Mouse (Mus musculus) retina, postnatal 1 day (tissue): Measurements from ENCODE around the gene Gpr162.
"Not testable (repeated sequence)": the region's sequence is repeated elsewhere in the genome, so short reads cannot be mapped to it uniquely, and the experiment has no call there.

ENCODE experiments used
- DNase-seq: peaks from one replicate; pipeline ENCODE4 v3.0.0-alpha.2; 2012

Gpr162 gene

DNA sequence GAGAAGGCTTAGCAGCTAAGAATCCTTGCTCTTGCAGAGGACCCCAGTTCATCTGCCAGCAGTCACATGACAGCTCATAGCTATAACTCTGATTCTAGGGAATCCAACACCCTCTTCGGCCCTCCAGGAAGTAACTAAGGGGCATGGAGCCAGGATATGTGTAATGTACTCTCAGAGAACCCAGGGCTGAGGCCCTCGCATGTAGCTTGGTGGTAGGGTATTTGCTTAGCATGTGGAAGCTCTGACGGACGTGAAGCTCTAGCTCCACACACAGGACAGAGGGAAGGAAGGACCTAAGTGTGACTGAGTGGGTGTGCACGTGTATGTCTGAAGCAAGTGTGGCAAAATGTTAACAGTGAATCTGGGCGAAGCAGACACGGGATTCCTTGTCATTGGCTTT lies 27.4 kb downstream of the Gpr162 start:
- DNase-seq = no peak

DNA sequence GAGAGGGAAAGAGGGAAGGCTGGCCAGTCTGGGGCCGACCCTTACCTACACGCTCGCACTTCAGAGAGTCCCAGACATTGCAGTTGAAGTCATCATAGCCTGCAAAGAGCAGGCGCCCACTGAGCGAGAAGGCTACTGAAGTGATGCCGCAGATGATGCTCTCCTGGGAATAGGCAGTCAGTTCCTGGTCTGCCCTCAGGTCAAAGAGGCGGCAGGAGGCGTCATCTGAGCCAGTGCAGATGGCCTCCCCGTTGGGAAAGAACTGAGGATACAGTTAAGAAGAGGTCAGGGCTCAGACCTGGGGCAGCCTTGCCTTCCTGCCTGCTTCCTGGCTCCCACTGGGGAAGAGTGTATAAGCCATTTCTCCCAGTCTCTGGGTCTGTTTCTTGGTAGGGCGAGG lies 28.3 kb downstream of the Gpr162 start:
- DNase-seq = no peak

DNA sequence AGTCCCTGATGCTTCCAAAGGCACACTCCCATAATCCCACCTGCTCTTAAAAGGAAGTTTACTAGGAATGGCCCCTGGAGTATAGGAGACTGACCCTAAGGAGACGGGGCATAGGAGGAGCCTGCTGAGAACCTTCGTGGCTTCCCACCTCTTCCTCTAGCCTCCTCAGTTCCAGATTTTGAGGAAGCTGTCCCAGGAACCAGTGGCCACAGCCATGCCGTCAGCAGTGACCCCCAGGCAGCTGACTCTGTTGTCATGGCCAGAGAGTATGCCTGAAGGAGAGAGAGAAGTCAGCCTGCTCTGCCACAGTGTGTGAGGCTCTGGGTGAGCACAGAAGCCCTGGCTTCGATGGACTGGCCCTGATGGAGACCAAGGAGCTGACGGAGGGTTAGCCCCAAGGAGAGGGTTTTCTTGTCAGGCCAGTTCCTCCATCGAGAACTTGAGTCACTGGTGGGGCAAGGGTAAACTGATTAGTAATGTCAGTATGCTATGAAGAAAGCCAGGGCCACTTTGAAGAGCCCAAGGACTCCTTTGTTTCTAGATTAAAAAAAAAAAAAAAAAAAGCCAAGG lies 29.2 kb downstream of the Gpr162 start:
- DNase-seq = no peak

DNA sequence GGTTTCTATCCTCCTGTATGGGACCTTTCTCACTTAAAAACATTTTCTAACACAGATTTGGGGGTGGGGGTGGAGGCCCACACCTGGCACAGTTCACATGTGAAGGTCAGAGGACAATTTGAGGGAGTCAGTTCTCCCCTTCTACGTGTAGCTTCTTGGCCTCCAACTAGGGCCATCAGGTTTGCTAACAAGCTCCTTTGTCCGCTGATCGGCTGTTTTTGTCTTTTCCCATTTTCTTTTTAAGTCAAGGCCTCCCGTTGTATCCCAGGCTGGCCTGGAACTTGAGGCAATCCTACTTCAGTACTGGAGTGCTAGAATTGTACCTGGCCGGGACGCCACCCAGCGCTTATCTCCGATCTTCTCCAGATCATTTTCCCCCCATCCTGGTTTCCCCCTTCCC lies 32.1 kb downstream of the Gpr162 start:
- DNase-seq = no peak

DNA sequence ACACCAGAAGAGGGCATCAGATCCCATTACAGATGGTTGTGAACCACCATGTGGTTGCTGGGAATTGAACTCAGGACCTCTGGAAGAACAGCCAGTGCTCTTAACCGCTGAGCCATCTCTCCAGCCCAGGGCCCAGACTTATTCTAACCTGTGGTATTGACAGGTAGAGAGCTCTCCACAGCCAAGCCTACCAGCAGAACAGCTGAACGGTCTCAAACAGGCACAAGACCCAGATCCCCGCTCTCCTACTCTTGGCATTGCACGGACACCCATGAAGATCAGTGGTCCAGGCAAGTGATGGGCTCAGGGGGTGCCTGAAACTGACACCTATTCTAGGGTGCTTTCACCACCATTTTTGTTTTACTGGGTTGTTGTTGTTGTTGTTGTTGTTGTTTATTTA lies 32.6 kb downstream of the Gpr162 start:
- not testable (repeated sequence) for DNase-seq

DNA sequence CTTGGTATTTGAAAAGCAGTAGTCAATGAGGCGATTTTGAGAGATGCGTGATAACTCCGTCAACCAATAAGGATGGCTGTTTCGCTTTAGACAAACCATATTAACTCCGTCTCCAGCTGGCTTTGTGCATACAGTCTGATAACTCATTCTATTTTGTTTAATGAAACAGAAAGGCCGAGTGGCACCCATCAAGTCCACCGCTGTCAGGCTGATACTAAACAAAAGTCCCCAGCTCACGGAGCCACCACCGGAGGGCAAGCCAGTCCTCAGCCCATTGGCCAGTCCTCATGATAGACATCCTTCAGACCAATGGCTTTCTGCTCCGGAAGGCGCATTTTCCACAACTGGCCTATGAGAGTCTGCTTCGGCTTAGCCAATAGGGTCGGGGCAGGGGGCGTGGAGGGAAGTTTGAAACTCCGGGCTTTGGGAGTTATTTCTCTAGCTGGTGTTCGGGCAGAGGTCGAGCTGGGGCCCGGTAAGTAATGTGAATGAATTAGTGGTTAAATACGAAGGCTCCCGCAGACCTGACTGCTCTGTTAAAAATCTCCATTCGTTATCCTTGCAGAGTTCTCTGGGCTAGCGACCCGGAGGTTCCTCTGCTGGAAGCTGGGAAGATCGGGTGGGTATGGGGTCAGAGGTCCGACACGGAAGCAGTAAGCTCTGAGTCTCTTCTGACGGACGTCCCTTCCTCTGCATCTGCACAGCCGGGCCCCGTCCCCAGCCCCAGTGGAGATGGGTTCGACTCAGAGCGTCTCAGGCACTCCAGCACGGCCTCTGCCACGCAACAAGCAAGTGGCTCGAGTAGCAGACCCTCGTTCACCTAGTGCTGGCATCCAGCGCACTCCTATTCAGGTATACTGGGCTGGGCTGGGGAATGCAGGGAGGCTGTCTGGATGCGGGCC lies 33.7 kb downstream of the Gpr162 start:
- peak; percentile 99 for DNase-seq

DNA sequence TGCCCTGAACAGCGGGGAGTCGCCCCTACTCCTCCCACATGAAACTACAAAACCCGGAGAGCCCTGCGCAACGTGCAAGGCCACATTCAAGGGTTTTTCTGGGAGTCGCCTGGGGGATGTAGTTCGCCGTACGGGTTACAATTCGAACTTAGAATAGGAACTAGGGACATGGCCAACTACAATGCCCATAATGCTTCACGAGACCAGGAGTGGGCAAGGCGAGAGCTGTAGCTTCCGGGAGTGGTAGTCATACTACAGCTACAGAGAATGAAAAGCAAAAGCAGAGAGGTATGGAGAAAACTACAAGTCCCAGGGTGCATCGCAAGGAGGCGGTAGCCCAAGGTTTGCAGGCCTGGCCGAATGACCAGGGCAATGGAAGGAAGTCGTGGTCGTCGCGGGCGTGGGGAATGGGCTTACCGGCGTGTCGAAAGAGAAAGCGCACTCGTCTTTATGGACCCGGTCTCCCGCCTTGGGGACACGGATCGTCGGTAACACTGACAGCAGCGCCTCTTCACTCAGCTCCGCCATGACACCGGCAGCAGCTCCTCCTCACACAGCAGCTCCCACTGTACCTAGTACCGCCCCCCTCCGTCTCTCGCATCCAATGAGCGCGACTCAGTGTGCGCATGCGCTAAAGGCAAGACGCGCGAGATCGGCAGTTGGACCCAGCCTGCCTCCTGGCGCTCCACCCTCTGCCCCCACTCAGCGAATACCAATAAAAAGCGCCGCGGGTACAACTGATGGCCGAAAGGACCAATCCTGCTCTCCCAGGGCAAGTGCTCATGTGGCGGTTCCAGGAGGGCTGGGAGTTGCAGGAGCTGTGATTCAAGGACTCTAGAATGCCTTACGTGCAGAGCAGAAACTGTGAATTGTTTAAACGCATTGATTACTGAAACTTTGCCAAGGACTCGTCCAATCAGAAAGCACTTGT lies 34.6 kb downstream of the Gpr162 start, which contains the start of the genes Usp5 and Cdca3:
Gene Usp5, minus strand, starts transcription at position 617 of the 931 bp plus-strand sequence.
Gene Cdca3, plus strand, starts transcription at position 680 of the 931 bp plus-strand sequence.
- DNase-seq = peak; percentile 100

DNA sequence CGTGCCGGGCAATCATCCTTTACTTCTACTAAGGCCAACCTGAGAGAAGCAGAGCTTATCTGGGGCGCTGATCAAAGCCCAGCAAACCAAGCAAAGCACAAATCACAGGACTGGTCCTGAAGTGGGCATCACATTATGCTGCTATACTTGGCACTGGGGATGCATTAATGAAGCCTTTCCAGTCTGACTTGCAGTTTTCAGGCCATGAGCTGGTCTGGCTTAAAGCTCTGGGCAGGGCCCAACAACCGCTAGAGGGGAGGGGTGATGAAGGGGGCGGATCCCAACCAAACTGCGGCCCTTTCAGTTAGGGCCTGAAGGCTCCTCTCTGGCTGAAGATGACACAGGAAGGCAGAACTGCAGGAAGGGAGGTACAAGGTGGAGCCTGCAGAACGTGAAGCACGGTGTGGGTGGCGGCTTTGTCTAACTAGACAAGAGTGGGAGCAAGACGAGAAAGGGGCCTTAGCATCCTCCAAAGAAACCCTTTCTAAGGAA lies 35.6 kb downstream of the Gpr162 start:
- peak; percentile 41 for DNase-seq

DNA sequence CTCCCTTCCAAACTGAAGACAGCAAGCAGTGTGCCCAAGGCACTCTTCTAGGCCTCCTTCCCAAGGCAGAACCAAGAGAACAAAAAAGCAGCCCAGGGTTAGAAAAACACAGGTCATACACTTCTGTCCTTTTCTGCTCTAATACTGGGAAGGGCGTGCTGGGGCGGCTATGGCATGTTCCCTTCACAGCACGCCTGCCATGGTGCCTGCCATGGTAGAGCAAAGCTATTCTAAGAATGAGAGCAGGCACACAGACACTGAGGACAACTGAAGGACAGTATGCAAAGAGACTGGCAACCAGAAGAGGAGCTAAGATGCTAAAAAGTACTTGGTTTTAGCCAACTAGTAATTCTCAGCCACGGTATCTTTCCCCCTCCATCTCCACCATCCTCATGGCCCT lies 41.7 kb downstream of the Gpr162 start:
- no peak for DNase-seq

DNA sequence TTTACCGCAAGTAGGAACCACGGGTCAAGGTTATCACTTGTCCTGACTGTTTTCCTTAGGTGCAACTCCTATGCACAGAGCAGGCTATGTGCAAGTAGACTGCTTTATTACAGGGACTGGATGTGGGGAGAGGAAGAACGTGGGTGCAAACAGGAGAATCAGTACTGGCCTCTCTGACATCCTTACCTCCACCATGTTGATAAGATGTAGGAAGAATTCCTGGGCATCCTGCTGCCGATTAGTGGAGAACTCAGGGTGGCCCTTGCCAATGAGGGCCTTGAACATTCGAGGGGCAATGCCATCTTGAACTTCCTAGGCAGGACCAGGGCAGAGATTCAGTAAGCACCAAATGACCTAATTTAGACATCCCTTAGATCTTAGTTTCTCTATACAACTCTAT lies 42.9 kb downstream of the Gpr162 start:
- DNase-seq = no peak

DNA sequence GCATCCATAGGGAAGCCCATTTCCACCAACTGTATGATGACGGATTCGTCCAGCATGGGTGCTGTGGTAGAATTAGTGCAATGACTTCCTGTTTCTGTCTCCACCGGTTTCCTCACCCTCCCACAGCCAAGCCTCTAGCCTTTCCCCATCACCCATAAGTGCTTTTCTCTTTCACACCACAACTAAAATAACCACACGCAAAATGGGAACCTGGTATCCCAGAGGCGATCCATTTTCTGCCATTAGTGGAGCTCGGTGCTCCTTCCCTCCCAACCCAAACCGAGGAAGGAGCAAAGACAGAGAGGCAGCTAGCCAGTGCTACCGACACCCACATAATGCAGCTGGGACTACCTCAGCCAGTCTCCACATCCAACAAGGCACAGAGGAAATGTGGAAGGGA lies 45.8 kb downstream of the Gpr162 start:
- no peak for DNase-seq

DNA sequence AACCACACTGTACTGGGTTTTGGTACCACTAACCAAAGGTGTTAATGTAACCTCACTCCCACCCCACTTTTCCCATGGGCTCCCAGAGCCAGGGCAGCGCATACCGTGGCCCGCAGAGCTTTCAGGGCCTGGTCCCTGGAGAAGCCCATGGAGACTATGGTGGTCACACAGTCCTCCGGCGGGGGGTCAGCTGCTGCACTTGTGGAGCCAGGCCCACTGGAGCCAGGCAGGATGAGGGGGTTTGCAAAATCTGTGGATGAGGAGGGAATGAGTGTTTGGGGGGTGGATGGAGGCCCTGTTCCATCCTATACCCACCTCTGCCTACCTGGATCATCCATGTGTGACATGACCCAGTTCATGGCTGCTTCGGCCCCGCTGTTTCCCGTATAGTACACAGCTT lies 46.2 kb downstream of the Gpr162 start:
- no peak for DNase-seq

DNA sequence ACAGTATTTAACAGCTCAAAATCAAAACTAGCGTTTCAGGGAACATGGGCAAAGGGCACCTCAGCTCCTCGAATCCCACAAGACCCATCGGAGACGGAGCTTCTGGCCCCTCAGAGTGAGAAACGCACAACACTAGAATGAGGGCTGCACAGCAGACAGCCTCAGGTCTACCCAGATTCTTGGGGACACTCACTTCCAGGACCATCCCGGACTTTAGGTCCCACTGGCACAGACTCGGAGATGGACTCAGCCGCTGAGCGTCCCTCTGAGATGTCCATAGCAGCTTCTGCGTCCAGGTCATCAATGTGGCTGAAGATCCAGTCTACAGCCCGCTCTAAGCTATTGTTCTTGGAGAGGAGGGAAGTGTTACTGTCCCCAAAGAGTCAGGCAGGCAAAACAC lies 46.7 kb downstream of the Gpr162 start:
- no peak for DNase-seq

DNA sequence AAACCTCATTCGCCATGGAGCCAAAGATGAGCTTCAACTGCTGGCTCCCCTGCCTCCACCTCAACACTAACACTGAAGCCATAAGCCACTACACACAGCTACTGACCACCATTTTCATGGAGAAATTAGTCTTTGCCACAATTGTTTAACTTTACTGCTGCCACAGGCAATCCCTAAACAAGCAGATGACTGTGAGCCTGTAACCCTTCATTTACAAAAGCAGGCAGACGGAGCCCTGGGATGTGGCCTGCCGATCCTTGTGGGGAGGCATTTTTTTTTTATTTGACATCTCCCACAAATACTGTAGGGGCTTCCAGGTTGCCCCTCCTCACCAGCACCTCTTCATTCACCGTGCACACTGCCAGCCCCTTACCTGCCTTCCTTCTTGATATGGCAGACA lies 47.2 kb downstream of the Gpr162 start:
- DNase-seq = no peak

DNA sequence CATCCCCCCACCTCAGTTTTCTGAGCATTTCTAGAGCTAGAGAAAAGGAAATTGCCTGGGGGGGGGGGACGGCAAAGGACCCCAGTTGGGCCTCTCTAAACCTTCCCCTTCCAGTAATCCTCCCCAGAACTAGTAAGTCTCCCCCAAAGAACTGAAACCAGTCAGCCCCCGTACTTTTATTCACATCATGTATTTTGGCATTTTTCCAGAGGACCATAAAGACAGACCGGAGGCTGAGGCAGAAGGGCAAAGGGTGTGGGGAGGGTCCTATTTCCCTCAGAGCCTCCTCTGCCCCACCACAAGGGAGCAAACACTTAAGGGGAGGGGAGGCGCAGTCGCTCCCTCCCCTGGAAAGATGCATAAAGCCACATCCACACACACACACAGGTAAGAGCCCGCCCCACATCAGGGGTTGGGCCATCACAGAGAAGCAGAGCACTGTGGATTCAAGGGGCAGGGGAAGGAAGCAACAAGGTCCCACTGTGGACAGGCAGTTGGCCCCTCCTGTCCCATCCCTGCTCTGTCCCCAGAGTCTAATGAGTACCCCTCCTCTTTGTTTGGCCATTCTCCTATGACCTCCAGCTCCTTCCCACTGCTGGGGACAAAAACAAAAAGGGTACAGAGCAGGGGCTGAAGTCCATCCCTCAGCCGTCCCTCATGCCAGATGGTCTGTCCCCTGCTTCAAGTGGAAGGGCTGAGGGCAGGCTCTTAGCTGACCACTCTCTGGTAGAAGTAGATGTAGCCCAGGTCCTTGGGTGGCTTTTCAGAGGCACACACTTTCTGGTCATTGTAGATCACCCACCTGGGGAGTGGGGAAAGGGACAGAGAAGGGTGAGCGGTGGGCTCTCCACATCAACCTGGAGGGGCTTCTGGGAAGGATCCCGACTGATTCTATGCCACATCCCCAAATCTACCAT lies 48.7 kb downstream of the Gpr162 start:
- DNase-seq = no peak

DNA sequence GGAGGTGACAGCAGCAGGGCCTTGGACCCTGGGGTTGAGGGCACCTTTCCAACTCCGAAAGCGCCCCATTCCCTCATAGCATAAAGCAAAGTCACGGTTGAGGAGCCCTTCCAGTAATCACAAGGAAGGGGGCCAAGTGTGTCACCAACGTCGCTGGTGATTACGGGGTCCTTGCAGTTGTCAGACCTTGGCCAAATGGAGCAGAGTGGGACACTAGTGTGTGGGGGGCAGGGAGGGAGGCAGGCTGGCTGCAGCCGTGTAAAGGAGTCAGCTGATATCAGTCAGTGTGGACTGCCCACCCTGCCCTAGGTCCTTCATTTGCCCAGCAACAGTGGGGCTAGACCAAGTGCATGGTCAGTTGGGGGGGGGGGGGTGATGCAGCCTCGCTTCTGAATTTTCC lies 49.3 kb downstream of the Gpr162 start:
- DNase-seq = no peak

DNA sequence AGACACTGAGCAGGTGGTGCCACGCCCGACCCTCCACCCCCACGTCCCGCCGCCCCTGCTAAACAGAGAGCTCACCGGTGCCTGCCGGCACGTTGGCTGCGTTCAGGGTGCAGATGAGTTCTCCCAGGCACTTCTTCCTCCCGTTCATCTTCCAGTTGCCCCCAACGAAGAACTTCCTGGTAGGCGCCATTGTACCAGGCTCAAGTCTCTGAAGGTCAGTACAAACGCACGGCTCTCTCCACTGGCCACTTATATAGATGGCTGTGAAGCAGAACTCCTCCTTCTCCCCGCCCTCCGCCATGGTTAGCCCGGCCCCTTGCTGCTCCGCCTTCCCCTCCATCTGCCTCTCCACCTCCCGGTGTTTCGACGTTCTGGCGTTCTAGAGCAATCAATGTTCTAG lies 49.9 kb downstream of the Gpr162 start, which contains the start of gene Tpi1:
Gene Tpi1, minus strand, starts transcription at position 364 of the 400 bp plus-strand sequence.
- peak; percentile 95 for DNase-seq

DNA sequence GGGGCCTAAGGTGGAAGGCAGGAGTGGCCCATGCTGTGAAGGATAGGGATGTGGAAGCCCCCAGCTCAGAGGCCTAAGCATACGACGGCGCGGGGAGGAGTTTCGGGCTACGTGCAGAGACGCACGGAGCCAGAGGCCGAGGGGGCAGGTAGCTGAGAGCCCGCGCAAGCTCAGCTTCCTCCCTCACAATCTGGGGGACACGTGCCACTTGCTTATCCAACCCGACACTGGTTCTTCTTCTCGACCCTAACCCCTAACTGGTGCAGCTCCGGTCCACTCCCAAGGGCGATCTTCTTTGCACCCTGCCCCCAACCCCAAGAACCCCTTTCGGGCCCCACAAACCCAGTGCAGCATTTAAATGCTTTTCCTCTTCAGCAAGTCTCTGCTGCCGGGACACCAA lies 50.3 kb downstream of the Gpr162 start:
- peak; percentile 69 for DNase-seq

DNA sequence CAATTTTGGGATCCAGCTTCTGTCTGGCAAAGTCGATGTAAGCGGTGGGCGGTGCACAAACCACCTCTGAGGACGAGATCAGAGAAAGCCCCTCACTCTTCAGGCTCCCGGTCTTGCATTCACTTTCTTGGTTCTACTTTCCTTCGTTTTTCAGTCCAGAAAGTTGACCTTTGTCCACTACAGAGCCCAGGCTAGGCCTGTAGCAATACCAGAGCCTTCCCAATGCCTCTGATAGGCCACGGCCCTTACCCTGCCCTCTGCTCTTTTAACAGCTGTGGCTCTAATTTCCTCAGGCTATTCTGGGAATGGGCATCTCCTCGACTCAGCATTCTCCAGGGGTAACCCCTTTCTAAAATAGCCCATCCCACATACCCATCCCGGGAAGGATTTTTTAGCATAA lies 50.9 kb downstream of the Gpr162 start:
- no peak for DNase-seq

DNA sequence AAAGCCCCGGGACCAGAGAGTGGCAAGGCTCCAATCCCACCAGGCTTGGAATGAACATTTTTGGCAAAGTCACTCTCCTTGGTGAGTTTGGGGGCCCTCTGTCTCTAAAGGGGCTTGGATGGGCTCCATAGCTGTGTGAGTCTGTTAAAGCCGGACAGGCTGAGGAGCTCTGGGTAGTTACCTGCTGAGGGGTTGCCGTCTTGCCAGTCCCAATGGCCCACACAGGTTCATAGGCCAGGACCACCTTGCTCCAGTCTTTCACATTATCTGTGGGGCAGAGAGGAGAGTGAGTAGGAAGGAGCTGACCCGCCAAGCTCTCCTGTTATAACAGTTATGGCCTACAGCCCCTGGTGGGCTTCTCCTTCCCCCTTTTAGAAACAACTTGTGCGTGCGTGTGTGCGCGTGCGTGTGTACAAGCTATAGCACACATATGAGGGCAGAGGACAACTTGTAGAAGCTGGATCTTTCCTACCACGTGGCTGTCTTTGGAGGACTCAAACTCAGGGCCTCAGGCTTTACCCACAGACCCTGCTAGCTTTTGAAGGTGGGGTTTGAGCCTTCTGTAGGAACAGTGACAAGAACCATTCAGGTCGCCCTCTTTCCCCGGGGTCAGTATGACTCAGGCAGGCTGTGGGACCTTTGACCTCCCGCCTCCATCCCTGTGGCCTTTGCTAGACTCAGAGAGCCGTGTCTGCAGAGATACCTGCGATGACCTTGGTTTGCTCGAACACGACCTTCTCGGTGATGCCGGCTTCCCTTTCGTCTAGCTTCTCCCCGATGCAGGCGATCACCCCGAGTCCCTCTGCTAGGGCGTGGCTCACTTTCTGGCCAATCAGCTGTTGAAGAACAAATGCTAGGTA lies 51.9 kb downstream of the Gpr162 start:
- DNase-seq = no peak

DNA sequence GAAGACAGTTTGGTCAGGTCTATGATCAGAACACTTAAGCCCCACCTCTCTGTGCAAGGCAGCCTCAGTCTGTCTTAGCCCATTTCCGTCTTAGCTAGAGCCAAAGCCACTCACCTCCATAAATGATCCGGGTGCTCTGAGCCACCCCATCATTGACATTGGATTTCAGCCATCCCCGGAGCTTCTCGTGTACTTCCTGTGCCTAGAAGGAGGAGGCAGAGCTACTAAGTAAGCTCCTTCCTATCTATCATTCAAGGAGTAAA lies 52.4 kb downstream of the Gpr162 start:
- no peak for DNase-seq
